19 mouse cellular contexts compared by ENCODE assay signal in genomic region chr8:110774047-110774446, GRCm38 (mm10). TPM values are rescaled to one million over a fixed set of nuclear protein-coding genes. Genes with fewer than 3 reads are reported as not detected.
DNase-seq lines count a peak whose midpoint lies in the region; ATAC-seq and TF ChIP-seq lines count a peak whose summit lies in the region.
"Had no signal": no experiment of that assay in that cellular context is flagged by ENCODE, and none has a peak within 500 bp of the region (broad histone marks: within the 10 kb centered on the region; RNA-seq: fewer than 3 reads in every experiment).

No protein-coding gene starts in this region.

- TF ChIP-seq EP300 in stomach, postnatal 0 days (optimal IDR thresholded peaks at IDR 0.05), result no peak

- H3K27ac ChIP-seq in stomach, embryonic 16.5 days (ENCODE audit: low read length), result no peak overlapping the region
- H3K27ac ChIP-seq in stomach, postnatal 0 days (replicated peaks), result no peak overlapping the region
- H3K27ac ChIP-seq in small intestine, adult 2 months (ENCODE audit: insufficient read depth, low read depth, low read length), result peak overlapping the region; percentile 67
- H3K27ac ChIP-seq: embryonic facial prominence, embryonic 13.5 days; liver, embryonic 14.5 days; midbrain, embryonic 10.5 days had no signal

- H3K9ac ChIP-seq in stomach, embryonic 16.5 days (ENCODE audit: low read length), result no peak overlapping the region
- no peak overlapping the region for H3K9ac ChIP-seq in stomach, postnatal 0 days (ENCODE audit: low read length)
- H3K9ac ChIP-seq: embryonic facial prominence, embryonic 13.5 days; liver, embryonic 14.5 days had no signal

- no peak for TF ChIP-seq POLR2A in small intestine, adult 2 months (IDR thresholded peaks at IDR 0.05; ENCODE audit: low read depth, low read length)

- no peak overlapping the region for H3K4me3 ChIP-seq in stomach, embryonic 16.5 days (replicated peaks; ENCODE audit: low read length)
- H3K4me3 ChIP-seq in stomach, postnatal 0 days (ENCODE audit: low read depth, low read length), result no peak overlapping the region
- no peak overlapping the region for H3K4me3 ChIP-seq in small intestine, adult 2 months (ENCODE audit: low read depth, low read length)
- H3K4me3 ChIP-seq: embryonic facial prominence, embryonic 13.5 days; midbrain, embryonic 10.5 days; myocyte had no signal

- ATAC-seq in stomach, embryonic 16.5 days (ENCODE audit: insufficient read depth, low FRiP score), result 0 out of 2 replicates have a peak, but pooled peaks have one; percentile 30
- ATAC-seq in stomach, postnatal 0 days (ENCODE audit: low FRiP score, low TSS enrichment), result no peak
- ATAC-seq in inflammation-experienced regulatory T-cells, adult 6 months, result no peak
- ATAC-seq: intestine, embryonic 16.5 days had no signal

- H3K36me3 ChIP-seq in stomach, embryonic 16.5 days (ENCODE audit: control insufficient read depth, insufficient read depth, low read length), result no peaks in the 10 kb centered on the region
- no peaks in the 10 kb centered on the region for H3K36me3 ChIP-seq in stomach, postnatal 0 days (ENCODE audit: control insufficient read depth, insufficient read depth, low read length)
- H3K36me3 ChIP-seq in small intestine, adult 2 months (ENCODE audit: control insufficient read depth, insufficient read depth, low read length), result no peaks in the 10 kb centered on the region
- H3K36me3 ChIP-seq: embryonic facial prominence, embryonic 13.5 days; midbrain, embryonic 10.5 days had no signal

- H3K27me3 ChIP-seq in stomach, embryonic 16.5 days (ENCODE audit: control insufficient read depth, insufficient read depth, low read length), result no peaks in the 10 kb centered on the region
- H3K27me3 ChIP-seq in stomach, postnatal 0 days (ENCODE audit: control insufficient read depth, insufficient read depth, low read length), result no peaks in the 10 kb centered on the region
- H3K27me3 ChIP-seq in small intestine, adult 2 months (ENCODE audit: control insufficient read depth, insufficient read depth, low read length), result no peaks in the 10 kb centered on the region
- H3K27me3 ChIP-seq: CH12.LX; embryonic facial prominence, embryonic 13.5 days had no signal

- H3K9me3 ChIP-seq in stomach, embryonic 16.5 days (replicated peaks; ENCODE audit: control insufficient read depth, low read length), result no peaks in the 10 kb centered on the region
- H3K9me3 ChIP-seq in stomach, postnatal 0 days (ENCODE audit: control insufficient read depth, low read length), result no peaks in the 10 kb centered on the region
- H3K9me3 ChIP-seq: embryonic facial prominence, embryonic 13.5 days; midbrain, embryonic 10.5 days had no signal

- WGBS in stomach, embryonic 16.5 days, result 58% methylated on average over 3 of the region's 3 CpGs
- 68% methylated on average over 3 of the region's 3 CpGs for WGBS in stomach, postnatal 0 days
- 57% methylated on average over 3 of the region's 3 CpGs for WGBS in small intestine, adult 2 months

- no peak for TF ChIP-seq CTCF in stomach, postnatal 0 days (IDR thresholded peaks at IDR 0.05; ENCODE audit: low read depth)
- TF ChIP-seq CTCF in small intestine, adult 2 months (IDR thresholded peaks at IDR 0.05; ENCODE audit: extremely low read depth, insufficient read length, insufficient replicate concordance, low read depth, low read length), result no peak

- H3K4me2 ChIP-seq in stomach, embryonic 16.5 days (ENCODE audit: low read depth, low read length), result no peak overlapping the region
- H3K4me2 ChIP-seq in stomach, postnatal 0 days (replicated peaks; ENCODE audit: low read depth), result no peak overlapping the region
- H3K4me2 ChIP-seq: embryonic facial prominence, embryonic 13.5 days had no signal

- no peaks in the 10 kb centered on the region for H3K4me1 ChIP-seq in stomach, embryonic 16.5 days (ENCODE audit: control insufficient read depth, insufficient read depth, low read length)
- H3K4me1 ChIP-seq in stomach, postnatal 0 days (replicated peaks; ENCODE audit: control insufficient read depth, insufficient read depth), result no peaks in the 10 kb centered on the region; the same call in 1 of the 2 replicates
- H3K4me1 ChIP-seq in small intestine, adult 2 months (ENCODE audit: control insufficient read depth, insufficient read depth, insufficient read length, low read length), result no peaks in the 10 kb centered on the region; the same call in 1 of the 2 replicates
- H3K4me1 ChIP-seq: midbrain, embryonic 10.5 days had no signal

- DNase-seq in stomach, postnatal 0 days (ENCODE audit: low spot score), result no peak
- DNase-seq in kidney, adult 8-10 months, result peak; percentile 90
- DNase-seq in kidney, postnatal 4 days, result peak; percentile 72 to 82
- DNase-seq in embryo, embryonic 10.5 days (ENCODE audit: low spot score), result no peak
- no peak for DNase-seq in cerebellum, adult 18-20 months
- DNase-seq: adrenal gland, adult 2 months; cerebellum, postnatal 10 days; heart, adult 18-20 months; heart, postnatal 14 days; thymus, adult 18-20 months had no signal

RNA-seq across cellular contexts. Expression of gene Il34, which starts 31.7 kb away (rescaled TPM):
- polyA plus RNA-seq in stomach, embryonic 16.5 days (2015; fragmentation: Nextera tagmentation; extraction: Ambion mirVana), result 2.9 and 5.0 TPM in 2 replicates
- 5.0 and 6.4 TPM in 2 replicates for polyA plus RNA-seq in stomach, postnatal 0 days (2015; fragmentation: Nextera tagmentation; extraction: Ambion mirVana)
- polyA plus RNA-seq in small intestine, adult 2 months (2012; rRNA removed), result 7.6 and 16.7 TPM in 2 replicates
- polyA plus RNA-seq in inflammation-experienced regulatory T-cells, adult 6 months (2017; shearing (Covaris generic)), result not detected
- polyA plus RNA-seq: liver, embryonic 14.5 days had no signal

RNA-seq across cellular contexts. Expression of gene Mtss1l, which starts 52.8 kb away (rescaled TPM):
- polyA plus RNA-seq in stomach, embryonic 16.5 days (2015; fragmentation: Nextera tagmentation; extraction: Ambion mirVana), result 7.0 and 8.2 TPM in 2 replicates
- 5.7 and 7.5 TPM in 2 replicates for polyA plus RNA-seq in stomach, postnatal 0 days (2015; fragmentation: Nextera tagmentation; extraction: Ambion mirVana)
- polyA plus RNA-seq in small intestine, adult 2 months (2012; rRNA removed), result 19.3 and 21.9 TPM in 2 replicates
- polyA plus RNA-seq in inflammation-experienced regulatory T-cells, adult 6 months (2017; shearing (Covaris generic)), result under 1 TPM in 1 of 3 experiments, not detected in 2; 0.19 TPM

Comparison
In these comparisons a context has a peak if more than half of its experiments do, and no peak if none do; other contexts are left out.
1. DNase-seq: peak in kidney, adult 8-10 months (2 of 2) and kidney, postnatal 4 days (2 of 2); none in stomach, postnatal 0 days (single experiment), embryo, embryonic 10.5 days (single experiment) and cerebellum, adult 18-20 months (0 of 2).